Mouse (Mus musculus) thymus, adult 2 months (tissue): Measurements from ENCODE around the gene Nectin1.

ENCODE experiments used
- CTCF ChIP-seq: fragments of 200-500 bp; IDR thresholded peaks from 2 replicates; pipeline ENCODE4 v1.5.1; 2012; ENCODE audit warnings: mild to moderate bottlenecking, control low read depth, low read length, moderate library complexity, borderline replicate concordance; ENCODE audit not compliant: control insufficient read depth, poor library complexity, insufficient read depth; ENCODE audit errors: extremely low read depth
- POLR2A ChIP-seq: fragments of 200-500 bp; IDR thresholded peaks from 2 replicates; pipeline ENCODE4 v1.6.1; 2012; ENCODE audit warnings: mild to moderate bottlenecking, low read length, control low read depth, moderate library complexity; ENCODE audit not compliant: control insufficient read depth, poor library complexity, insufficient read depth; ENCODE audit errors: extremely low read depth

- TF ChIP-seq POLR2A (no peak), CTCF (no peak)
These were observed 10.3 kb downstream of the Nectin1 start for GRCm38 (mm10) chr9:43754083-43754482.
